Mouse (Mus musculus) left cerebral cortex, postnatal 25 days (tissue): ENCODE results near the gene Gm49486. TPM values are rescaled to one million over a fixed set of nuclear protein-coding genes. Genes with fewer than 3 reads are reported as not detected.
"Not testable (repeated sequence)": the region's sequence is repeated elsewhere in the genome, so short reads cannot be mapped to it uniquely, and the experiment has no call there.

Experiments used
- DNase-seq, 2 experiments: peaks; one replicate each; pipeline ENCODE4 v3.0.0; 2022; ENCODE audit warnings: low spot score in 2 of 2, mixed read lengths in 1 of 2
- intact Hi-C: fragments of 180-260 bp; cut with DNase I; formaldehyde crosslinking; loops from one replicate; pipeline ENCODE4 v1.15.1; 2025
- total RNA-seq, 2 experiments: library from RNA; stranded (reverse); gene quantifications; 2 replicates each; pipeline ENCODE4 v1.2.3; 2021

The Gm49486 gene
- total RNA-seq, 2 experiments from 2014 or later, result 0.37 to 0.53 TPM

DNA sequence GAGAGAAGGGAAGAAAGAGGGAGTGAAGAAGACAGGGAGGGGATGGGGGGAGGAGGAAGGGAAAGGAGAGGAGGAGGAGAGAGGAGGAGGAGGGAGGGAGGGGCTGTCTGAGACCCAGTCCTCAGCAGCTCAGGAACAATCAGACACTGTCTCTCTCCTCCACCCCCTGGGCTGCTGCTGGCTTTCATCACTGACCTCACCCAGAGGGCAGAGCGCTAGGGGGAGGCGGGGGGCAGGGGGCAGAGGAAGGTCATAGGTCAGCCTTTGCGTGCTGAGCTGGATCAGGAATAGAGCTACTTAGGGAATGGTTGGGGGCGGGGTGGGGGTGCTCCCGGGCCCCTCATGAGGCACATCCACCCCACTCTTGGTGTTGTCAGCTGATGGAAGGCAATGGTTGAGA, 5.5 kb upstream of the Gm49486 start:
- intact Hi-C loops, result no loop called here
- no peak for DNase-seq

DNA sequence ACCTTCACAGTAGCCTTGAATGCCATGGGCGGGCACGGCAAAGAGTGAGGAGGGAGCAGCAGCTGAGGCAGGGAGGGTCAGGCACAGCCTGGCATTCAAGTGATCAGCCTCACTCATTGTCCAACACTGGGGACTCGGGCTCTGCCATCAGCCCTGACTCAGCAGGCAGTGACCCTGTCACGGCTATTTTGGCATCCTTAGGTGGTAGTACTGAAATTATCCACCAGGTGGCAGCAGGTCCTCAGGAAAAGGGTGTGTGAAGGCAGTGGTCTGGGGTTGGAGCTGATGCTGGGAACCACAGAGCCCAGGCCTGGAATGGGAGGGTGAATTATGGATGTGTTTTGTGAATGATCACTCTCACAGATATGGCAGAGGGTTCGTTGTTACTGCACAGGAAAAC, 4.5 kb upstream of the Gm49486 start:
- intact Hi-C loops, result no loop called here
- peak; percentile 80 to 88 for DNase-seq

DNA sequence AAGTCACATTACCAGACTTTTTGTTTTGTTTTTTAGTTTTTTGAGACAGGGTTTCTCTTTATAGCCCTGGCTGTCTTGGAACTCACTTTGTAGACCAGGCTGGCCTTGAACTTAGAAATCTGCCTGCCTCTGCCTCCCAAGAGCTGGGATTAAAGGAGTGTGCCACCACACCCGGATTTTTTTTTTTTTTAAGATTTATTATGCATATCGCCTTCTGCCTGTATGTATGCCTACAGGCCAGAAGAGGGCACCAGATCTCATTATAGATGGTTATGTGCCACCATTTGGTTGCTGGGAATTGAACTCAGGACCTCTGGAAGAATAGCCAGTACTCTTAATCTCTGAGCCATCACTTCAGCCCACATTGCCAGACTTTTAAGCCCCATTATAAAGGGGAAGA, 3.4 kb upstream of the Gm49486 start:
- DNase-seq, intact Hi-C loops: not testable (repeated sequence)

DNA sequence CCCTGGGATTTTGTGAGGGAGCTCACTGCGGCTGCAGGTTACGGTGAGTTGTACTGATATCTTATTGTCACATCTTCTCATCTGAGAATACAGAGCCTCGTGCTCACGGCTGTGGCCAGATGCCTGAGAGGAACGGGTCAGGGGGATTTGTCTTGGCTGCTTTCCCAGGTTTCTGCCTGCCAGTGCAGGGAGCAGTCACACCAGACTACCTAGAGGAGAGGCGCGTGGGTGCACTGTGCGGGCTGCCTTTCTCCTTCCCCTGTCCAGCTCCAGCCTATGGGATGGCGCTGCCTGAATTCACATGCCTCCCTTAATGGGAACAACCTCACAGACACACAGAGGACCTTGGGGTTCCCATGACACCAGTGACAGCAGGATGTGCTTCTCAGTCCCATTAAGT, 6.1 kb downstream of the Gm49486 start:
- no peak for DNase-seq
- intact Hi-C loops, result no loop called here

DNA sequence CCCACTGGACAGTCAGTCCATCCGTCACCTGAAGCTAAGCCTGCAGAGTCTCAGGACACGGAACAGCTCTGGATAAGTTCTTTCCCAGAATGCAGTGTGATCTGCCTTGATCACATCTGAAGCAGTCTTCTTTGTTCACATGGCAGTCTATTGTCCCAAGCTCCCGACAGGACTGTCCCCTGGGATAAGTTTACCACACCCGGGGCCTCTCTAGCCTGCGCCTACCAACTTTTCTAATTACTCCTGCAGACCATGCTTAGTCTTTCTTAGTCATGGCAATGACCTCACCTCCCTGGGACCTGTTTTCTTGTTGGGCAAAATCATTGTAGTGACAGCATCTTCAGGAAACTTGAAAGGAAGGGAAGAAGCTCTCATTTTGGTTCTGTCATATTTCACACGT, 8.8 kb downstream of the Gm49486 start:
- no peak for DNase-seq
- intact Hi-C loops, result no loop called here

DNA sequence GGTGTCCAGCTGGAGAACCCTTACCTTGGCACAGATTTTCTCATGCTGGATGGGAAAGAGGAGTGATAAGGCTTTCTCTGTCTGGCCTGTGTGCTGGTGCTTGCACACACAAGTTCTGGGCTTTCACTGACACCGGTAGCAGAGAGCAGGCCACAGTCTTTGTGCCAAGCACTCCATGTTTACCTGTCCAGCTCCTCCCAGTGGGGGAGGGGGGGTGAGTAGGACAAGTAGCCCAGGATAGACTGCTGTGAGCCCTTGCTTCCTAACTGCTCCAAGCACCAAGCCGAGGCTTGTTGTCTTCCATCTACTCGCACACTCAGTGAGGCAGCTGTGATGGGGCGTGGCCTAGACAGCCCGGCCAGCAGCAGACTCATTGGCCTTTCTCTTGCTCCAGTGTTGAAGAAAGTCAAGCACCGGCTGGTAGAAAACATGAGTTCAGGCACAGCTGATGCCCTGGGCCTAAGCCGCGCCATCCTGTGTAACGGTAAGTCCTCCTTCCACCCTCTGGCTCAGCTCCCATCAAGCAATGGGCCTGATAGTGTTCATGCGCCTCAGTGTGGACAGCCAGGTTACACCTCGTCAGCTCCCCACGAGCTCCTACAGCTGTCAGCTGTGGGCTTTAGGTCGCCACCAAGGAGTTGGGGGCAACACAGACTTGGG, 13.5 kb downstream of the Gm49486 start:
- DNase-seq, result no peak
- intact Hi-C loops, result loop anchor here (2.0 to 5.0 kb wide), 3 partner anchors 86 to 360 kb away; partner anchors contain the start of gene Pla2g6

DNA sequence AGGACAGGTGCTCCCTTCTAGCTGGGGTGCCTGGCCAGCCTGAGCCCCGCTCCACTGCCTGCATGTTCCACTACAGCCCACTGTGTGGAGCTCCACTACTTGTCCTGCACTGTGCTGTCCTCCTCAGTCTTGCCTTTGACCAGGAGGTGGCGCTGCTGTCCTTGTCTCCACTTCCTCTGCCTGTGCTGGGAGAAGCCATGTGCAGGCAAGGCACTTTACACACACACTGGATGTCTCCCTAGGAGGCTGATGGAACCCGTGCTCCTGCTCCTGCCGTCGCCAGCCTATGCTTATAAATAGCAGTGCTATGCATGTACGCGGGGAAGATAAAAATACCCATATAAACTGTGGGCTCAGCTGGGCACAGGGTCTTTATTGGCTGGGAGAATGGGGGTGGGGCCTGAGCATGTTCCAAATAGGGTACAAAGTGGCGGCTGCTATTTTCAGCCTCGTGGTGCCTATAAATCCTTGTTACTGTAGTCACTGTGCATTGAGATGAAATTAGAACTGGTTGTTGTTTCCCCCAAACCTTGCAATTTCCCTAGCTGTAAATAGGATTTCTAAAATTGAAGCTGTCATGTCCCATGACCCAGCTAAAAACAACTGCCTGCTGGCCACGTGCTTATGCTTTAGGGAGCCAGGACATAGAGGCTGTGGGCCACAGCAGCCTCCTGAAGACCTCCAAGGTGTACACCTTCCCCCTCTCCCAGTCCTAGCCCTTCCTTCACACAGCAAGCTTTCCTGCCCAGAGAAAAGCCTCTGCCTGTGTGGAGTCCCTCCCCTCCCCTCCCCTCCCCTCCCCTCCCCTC, 14.2 kb downstream of the Gm49486 start:
- peak; percentile 97 to 100 for DNase-seq
- intact Hi-C loops, result loop anchor here (2.0 to 5.0 kb wide), 3 partner anchors 85 to 359 kb away; partner anchors contain the start of gene Pla2g6

DNA sequence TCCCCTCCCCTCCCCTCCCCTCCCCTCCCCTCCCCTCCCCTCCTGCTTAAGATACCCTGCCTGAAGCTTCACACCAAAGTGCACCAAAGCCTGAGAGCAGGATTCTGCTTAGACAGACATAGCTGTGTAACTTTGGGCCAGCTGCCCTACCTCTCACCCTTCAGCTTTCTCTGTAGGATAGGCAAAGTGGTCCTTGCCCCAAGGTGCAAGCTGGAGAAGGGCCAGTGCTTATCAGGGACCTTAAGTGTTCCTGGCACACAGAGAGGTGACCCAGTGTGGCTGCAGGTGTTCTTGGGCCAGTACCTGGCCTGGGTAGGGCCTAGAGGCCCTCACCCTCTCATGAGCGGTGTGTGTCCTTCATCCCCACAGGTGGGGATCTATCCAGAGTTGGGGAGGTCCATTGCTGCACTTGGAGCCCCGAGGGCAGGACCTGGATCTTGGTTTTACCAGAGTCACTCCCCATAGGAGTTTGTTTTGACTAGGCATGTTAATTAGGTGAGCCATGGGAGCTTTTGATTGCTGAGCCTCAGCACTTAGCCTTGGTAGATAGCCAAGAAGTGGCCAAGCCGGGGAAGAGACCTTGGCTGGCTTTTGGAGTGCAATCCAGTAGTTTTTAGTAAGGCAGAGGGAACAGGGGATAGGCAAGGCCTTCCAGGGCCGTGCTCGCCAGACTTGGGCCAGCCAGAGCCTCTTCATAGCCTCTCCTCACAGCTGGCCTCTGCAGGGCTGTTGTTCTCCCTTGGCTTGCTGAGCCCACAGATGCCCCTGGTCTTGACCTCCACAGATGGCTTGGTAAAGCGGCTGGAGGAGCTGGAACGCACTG, 15.1 kb downstream of the Gm49486 start:
- intact Hi-C loops, result loop anchor here (5.0 kb wide), 1 partner anchor 358 kb away; no protein-coding TSS in a partner anchor
- DNase-seq, result no peak

DNA sequence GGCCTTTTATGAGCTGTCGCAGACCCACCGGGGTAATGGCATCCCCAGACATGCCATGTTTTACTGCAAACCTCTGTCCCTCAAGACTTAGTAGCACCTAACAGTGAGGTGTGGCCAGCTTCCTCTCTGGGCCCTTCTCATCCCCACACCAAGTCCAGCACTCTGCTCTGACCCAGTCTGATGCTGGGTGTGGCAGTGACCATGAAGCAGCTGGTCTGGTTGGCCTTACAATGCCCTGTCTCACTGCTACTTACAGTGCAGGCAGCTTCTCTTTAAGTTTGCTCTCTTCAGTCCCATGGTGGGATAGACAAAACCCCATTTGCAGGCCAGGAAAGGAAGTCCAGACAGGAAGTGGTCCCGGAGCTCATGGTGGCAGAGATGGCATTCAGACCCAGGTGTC, 16.1 kb downstream of the Gm49486 start:
- intact Hi-C loops, result no loop called here
- no peak for DNase-seq

DNA sequence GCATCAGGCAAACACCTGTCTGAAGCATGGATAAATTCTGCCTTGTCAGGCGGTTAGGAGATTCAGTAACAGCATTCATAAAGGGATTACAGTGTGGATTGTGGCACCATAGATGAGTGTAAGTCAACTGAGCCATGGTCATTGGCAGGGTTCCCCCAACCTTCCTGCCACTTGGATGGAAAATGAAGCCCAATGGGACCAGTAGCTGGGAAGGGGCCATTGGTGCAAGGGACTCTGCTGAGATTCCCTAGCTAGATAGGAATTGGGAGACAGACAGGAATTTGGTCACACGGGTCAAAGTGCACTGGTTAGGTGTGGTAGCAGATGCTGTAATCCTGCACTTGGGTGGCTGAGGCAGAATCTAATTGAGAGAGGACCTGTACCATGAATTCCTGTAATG, 21.0 kb downstream of the Gm49486 start:
- intact Hi-C loops, result no loop called here
- no peak for DNase-seq

DNA sequence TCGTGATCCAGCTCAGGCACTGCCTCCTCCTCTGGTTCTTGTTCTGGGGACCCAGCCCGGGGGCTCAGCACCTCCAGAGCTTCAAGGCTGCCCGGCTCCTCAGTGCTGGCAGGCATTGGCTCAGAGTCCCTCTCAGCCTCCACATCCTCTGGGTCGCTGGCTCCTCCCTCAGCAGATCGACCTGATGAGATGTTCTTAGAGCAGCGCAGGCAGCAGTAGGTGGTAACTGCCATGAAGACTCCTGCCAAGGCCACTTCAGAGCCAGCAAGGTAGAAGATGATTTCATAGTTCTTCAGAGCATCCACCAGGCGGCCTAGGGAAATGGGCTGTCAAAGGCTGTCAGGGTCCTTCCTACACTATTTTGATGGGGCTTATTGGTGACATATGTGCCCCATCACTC, 22.0 kb downstream of the Gm49486 start:
- peak in 1 of 2 experiments; percentile 36 for DNase-seq
- intact Hi-C loops, result no loop called here

DNA sequence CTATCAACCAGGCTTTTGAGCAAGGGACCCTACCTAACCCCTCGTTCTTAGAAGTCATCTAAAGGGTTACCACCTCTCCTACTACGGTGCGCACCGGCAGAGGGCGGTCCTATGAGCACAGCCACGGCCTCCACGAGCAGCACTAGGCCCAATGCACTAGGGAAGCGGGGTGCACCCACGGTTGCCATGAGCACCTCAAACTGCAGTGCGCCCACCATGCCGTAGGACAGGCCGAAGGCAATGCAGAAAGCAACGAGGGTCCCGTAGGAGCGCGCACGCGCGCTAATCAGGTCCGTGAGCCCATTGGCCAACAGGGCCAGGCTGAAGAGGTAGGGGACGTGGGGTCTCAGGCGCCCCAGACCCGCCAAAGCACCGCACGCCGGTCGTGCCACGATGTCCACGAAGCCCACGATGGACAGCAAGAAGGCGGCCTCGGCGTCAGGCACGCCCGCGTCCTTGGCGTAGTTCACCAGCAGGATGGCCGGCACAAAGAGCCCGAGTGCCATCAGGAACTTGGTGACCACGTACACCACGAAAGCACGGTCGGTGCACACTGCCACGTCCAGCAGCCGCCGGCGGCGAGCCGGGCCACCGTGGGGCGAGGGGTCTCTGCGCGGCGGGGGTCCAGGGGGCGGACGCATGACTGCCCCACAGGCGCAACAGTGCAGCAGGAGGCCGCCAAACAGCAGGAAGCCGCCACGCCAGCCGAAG, 22.7 kb downstream of the Gm49486 start:
- DNase-seq, result peak in 1 of 2 experiments; percentile 53
- intact Hi-C loops, result no loop called here

DNA sequence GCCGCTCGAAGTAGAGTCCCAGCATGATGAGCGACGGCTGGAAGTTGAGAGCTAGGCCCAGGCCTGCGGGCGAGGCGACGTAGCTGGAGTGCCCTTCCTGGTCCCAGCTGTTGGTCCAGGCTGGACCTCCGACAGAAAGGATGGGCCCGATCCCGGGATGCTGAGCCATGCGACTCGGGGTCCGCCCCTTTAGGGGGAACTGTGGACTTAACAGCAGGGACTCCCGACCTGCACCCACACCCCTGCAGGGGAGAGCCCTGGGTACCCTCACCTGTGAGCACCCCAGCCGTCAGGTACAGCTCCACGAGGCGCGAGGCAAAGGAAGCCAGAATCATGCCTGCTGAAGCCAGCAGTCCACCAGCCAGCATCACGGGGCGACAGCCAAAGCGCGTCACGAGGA, 23.4 kb downstream of the Gm49486 start:
- intact Hi-C loops, result no loop called here

DNA sequence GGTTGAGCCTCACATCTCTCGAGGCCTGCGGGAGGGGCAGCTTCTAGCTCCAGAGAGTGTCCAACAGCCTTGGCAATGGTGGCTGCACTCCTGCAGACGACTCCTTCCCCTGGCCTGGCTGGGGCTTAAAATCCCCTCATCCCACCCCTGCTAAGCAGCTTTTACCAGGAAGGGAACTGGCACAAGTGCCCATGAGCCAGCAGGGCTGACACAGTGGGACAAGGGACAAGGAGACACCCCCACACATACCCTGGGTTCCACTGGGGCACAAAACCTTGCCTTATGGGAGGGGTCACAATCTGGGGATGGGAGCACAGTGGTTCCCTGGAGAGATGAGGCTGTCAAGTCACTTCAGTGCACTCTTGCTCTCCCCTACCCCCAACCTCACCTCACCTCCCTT, 25.5 kb downstream of the Gm49486 start, which contains the start of gene Slc16a8:
TSS of gene Slc16a8 (minus strand) at position 101 of the 400 bp plus-strand sequence.
- DNase-seq, result no peak
- intact Hi-C loops, result no loop called here

More for the DNA sequence above, 23.4 kb downstream of the Gm49486 start:
- no peak for DNase-seq

DNA sequence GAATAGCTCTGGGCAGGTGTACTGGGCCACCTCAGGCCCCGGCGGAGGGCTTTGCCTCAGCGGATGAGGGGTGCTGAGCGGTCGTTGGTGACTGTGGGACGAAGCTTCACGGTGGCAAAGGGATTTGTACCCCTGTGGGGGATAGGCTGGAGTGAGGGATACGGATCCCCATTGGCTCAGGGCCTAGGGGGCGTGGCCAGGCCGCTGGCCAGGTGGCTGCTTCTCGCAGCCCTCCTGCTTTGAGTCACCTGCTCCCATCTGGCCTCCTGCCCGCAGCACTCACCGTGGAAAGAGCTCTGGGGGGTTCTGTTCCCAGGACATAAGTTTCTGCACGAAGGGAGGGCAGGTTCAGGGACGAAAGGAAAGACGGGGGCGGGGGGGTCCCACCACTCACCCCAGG, 29.3 kb downstream of the Gm49486 start:
- no peak for DNase-seq
- intact Hi-C loops, result no loop called here

DNA sequence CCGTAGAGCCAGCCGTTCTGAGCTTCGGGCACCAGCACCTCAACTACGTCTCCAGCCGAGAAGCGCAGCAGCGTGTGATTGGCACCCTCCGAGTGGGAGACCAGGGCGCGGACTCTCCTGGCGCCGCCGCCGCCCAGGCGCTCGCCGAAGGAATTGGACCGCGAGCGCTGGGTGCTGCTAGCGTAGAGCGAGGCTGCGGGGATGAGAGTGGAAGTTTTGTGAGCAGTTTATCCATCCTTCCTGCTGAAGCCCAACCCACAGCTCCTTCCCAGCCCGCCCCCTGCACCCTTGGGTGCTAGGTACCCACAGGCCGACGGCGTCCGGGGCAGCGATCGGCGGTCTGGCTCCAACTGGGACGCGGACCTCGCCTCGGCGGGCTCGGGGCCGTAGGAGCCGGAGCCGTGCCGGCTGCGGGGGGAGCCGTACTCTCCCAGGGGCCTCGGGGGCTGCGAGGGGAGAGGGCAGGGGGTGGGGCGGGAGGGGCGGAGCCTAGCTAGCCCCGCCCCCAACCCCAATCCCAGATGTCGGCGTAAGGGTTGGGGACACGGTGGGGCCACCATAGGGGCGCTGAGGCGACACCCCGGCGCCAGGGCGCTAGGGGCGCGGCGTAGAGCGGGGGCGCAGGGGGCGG, 32.0 kb downstream of the Gm49486 start:
- intact Hi-C loops, result no loop called here
- peak in 1 of 2 experiments; percentile 66 for DNase-seq

DNA sequence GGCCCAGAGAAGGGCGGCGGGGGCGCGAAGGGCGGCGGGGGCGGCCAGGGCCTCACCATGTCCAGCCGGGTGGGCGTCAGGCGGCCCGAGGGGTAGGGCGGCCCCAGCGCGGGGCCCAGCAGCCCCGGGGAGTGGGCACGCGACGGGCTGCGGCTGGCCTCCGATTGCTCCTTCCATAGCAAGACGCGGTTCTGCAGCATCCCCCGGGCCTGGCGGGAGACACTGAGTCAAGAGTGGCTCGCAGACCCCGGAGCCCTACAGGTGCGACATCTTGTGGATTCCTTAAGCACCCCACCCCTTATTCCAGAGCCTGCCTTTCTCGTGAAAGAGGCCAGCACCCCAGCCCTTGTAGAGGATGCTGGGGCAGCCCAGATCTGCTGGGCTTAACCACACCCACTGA, 32.6 kb downstream of the Gm49486 start:
- no peak for DNase-seq
- intact Hi-C loops, result no loop called here

DNA sequence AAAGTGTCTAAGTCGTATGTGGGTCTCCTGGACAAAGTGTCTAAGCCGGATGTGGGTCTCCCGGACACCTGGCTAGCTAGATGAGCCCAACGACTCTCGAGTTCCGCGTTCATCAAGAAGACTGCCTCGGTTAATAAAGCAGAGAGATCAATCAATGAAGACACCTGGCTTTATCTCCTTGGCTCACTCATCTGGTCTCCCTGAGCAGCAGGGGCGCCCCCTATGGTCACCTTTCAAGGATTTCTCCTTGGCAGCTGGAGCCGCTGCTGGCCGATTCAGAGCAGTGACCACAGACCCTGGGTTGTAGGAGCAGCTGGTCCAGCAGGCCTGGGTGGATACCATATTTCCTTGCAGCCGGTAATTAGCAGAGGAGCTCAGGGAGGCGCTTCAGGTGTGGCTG, 33.2 kb downstream of the Gm49486 start:
- intact Hi-C loops, result no loop called here
- no peak for DNase-seq

DNA sequence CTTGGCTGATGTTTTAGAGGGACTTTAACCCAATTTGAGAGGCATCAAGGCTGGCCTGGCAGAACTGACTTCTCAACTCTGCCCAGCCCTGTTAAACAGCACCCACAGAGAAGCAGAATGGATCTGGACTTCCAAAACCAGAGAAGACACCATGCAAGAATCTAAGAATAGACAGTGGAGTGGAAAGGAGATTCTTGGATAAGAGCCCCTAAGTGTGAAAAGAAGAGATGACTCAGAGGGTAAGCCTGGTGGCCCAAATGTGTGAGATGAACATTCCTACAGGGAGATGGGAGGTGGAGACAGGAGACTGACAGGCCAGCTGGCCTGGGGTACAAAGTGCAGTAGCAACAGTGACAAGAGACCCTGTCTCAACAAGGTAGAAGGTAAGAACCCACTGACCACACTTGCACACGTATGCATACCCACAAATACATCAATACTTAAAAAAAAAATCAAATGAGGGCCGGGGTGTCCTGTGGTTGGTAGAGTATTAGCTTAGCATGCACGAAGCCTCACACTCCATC, 33.7 kb downstream of the Gm49486 start:
- DNase-seq, result peak in 1 of 2 experiments; percentile 56
- intact Hi-C loops, result no loop called here
